Mouse (Mus musculus) gastrocnemius, adult 8-10 months (tissue): ENCODE measurements around the gene Stx8. TPM values are rescaled to one million over a fixed set of nuclear protein-coding genes. Genes with fewer than 3 reads are reported as not detected.

Source experiments
- DNase-seq, 2 experiments: peaks; one replicate each; pipeline ENCODE4 v3.0.0; 2022; ENCODE audit warnings: low spot score in 2 of 2
- total RNA-seq, 4 experiments: library from RNA; stranded (reverse); gene quantifications; 2 replicates each; pipeline ENCODE4 v1.2.4; 2022

Gene Stx8
- total RNA-seq, 4 experiments from 2014 or later, result 21.5 to 27.4 (median 22.6) TPM

DNA sequence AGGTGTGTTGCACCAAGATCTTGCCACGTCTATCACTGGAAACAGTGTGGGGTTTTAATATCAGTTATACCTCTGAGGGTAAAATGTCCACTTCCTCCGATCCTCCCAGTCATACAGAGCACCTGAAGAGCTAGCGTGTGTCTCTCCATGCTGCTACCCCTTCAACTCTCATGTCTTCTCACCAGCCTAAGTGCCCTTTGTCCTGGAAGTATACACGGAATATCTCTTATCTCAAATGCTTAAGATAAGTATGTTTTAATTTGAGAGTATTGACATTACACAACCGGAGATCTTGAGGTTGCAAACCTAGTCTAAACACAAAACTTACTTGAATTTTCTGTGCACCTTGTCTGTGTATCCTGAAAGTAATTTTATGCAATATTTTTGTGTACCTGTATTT is 68.4 kb downstream of the Stx8 start:
- DNase-seq, result no peak

DNA sequence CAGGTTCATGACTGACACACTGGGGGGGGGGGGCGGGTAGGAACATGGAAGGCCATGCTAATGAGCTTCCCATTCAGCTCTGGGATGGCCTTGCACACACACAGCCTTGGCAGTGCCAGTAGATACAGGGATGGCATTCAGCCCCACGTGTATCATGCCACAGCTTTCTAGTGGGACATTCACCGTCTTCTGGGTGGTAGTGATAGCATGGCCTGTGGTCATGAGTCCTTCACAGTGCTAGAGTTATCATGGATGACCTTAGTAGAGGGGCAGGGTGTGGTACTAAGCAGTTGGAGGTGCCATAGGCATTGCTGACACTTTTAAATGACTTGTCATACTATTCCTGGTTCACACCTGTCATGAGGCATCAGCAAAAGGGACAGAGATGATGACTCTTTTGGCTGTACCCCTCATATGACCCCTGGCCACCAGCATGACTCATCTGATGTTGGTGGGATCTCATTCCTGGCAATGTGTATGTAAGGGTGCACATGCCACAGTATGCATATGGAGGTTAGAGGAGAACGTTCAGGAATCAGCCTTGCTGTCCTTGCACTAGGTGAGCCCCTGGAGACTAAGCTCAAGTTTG is 69.4 kb downstream of the Stx8 start:
- DNase-seq, result no peak

DNA sequence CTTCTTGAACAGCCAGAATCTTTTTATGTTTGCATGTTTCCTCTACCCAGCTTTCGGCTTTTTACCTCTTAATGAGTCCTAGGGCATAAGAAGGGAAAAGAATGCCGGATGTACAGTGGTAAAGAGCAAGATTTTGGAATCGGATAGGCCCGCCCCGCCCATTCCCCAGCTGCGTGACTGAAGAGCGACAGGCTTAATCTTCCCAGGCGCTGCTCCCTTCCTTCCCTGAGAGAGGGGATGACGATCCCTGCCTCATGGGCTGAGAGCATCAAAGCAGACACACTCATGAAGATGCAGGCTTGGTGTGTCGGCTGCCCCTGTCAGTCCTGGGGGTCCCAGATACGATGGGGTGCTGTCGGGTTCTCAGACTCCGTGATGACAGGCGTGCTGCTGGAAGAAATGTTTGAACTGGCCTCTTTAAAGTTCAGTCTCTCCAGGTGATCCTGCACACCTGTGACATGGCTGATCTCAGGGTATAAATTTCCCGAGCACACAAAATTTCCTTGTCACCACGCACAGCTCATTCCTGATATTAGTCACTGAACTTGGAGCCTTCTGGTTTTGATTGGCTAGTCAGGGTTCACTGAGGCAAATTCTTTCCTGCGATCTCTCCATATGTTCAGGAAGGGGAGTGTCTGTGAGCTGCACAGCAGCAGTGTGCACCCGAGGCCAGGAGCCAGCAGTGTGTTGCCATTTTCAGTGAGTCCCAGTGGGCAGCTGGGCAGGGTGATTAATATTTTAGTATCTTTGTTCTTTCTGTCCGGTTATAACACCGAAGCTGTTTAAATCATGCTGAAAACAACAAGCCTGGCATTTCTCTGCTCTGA is 70.4 kb downstream of the Stx8 start:
- no peak for DNase-seq

DNA sequence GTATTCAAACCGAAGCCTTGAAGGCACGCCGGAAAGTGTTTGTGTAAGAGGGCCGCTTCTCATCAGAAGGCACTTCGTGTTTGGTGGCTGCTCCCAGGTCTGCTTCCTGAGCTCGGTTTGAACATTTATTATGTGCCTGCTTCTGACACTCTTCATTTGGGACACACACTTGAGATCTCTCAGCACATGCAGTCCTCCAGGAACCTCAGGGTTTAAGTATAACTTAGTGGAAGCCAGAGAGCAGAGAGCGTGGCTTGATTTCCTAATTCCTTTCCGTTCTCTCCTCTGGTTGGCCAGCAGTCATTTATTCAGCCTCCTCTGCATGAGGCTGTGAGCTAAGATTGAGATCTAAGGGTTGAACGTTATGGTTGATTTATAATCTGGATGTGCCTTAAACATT is 71.1 kb downstream of the Stx8 start:
- no peak for DNase-seq

DNA sequence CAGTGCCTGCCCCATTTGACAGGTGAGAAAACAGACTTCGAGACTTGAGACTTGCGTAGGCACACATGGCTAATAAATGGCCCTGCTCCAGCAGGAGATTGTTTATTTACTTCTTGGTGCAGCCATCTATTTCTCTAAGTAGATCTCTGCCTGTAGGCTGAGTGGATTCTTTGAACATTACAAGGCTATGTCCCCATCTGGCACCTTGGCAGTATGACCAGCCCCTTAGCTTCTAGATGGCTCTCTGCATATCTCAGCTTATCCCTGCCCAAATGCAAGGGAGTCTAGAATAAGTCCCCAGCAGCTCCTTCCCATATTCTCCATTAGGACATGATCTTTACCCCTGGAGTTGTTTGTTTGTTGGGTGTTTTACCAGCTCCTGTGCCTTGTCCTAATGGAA is 72.1 kb downstream of the Stx8 start:
- DNase-seq, result no peak

DNA sequence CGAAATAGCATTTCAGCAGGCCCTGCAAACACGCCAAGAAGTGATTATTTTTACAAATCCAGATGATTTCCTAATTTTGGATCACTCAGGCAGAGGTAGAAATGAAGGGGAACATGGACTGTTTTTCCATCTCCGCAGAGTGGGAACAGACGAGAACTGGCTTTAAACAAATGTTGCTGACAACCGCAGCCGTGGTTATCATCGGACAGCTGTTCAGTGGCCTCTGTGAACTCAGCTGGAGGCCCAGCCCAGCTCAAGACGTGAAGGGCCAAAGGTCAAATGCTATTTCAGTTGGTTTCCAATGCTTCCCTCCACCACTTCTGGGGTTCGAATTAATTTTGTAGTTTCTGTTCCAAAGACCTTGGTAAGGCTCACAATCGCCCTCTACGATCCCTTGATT is 78.2 kb downstream of the Stx8 start:
- DNase-seq, result peak in 1 of 2 experiments; percentile 22

DNA sequence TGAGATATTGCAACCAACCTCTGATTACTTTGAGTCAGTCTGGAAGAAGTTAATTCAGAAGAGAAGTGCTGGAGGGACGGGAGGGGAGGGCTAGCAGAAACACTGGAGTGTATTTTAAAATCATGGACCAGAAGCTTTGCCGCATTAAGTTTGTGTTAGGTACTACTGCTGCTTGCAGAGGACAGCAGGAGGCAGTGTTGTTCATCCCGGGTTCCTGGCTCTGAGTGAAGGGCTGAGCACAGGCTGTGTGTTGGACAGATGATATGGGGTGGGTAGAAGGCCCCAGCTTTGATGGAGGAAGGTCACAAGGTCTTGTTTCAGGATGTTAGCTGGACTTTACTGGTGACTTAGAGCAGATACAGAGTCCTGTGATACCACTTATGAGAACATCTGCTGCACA is 80.9 kb downstream of the Stx8 start:
- DNase-seq, result no peak

DNA sequence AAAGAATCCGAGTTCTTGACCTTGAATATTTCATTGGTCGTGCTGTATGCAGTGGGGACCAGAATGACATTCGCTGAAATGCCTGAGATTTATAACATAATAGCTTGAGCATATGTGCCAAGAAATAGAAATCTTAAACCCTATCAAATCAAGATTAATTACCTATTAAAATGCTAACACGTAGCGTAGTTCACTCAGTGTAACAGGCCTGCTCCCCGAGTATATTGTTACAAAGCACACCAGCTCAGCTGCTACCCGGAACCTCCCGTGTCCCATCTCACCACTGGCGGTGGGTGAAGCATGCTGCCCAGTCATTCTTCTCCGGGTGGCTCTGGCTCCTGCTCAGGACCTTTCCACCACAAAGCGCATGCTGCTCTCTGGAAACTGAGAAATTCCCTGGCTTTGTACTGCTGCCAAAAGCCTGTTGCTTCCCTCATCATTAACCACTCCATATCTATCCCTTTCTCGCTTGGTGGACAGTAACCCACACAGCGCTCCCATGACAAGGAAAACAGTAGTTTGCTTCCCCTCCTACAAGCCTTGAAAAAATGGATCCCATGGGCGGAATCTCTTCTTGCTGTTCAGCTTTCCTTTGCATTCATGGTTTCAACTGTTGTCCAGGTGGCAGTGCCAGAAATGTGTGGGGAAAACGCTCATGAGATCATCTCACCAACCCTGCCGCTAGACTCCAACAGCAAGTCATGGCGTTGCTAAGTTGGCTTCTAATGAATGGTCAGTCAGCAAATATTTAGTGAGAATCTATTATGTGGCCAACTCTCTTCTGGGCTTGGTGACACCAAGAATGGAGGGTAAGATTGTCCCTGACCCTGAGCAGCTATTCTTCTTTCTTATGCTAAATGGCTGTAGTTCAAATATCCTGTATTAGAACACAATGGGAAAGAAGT is 83.5 kb downstream of the Stx8 start:
- DNase-seq, result no peak

DNA sequence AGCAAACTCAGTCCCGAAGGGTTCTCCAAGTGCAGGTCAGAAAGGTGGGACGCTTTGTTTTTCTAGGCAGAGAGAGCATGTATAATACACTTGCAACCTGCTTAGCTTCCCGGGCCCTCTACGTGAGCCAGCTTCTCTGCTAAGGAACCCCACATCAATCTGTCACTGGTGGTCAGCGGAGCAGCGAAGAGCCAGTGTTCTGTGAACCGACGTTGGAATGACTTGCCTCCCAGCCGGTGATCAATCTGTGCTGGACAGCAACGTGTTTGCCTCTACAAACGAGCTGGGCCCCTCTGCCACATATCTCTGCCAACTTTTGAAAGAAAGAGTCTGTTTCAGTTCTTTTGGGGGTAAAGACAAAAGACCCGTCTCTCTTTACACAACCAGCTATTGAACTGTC is 84.7 kb downstream of the Stx8 start:
- no peak for DNase-seq

DNA sequence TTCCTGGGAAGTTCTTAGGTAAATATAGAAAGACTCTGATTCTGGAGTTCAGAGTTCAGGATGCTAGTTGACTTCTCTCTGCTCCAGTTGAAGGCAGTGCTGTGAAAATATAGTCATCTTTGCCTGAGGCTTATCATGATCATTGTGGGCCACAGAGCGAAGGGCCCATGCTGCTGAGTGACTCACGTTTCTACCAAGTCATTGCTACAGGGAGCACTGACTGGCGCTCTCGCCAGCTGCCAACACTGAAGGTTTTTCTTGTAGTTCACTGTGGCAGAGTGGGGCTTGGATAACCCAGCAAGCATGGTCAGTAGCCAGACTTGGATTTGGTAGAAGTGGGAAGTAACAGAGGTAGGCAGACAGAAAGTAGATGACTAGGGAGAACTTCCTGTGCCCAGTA is 85.3 kb downstream of the Stx8 start:
- DNase-seq, result no peak

DNA sequence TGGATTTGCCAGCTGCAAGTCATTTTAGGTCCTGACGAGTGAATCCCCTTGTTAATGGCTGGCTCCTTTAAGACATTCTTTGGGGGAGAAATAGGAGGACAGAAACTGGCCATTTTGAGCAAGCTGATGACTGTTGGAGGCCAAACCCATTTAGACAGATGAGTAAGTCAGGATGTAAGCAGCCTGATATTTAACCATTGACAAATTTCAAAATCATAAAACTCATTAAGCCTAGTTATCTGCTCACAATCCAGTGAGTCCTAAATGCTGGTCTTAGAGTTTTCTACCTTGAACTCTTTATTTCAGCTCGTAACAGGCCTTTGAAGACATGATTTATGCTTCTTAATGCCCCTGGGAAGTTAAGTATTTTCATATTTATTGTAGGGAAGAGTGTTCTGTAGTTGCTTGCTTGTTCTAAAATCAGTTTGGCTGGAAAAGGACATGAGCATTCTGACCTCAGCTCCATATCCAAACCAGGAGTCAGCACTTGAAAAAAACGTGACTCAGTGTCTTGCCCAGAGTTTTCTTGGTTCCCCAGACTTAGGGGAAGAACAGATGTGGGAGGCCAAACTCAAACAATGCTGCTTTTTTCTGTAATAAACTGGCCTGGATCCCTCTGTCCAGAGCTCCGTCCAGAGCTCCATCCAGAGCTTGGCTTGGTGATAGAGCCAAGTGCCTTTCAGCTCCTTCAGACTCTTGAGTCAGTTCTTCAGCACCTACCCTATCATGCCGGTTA is 92.6 kb downstream of the Stx8 start:
- DNase-seq, result no peak

DNA sequence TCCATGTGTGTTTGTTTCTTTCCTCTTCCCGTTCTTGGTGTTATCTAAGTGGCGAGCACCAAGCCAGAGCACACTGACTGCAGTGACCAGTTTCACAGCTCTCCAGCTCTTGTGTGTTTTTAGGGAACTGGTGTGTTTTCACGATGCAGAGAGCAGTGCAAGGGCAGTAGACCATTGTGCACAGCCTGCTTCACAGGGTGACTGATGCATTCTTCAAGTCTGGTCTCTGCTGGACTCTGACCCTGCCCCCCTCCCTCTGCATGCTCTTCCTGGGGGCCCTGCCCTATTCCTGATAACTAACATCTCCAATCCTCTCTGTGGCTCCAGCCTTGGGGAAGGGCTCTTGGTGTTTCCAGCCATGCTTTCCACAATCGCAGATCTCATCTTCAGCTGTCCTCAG is 94.7 kb downstream of the Stx8 start:
- DNase-seq, result no peak

DNA sequence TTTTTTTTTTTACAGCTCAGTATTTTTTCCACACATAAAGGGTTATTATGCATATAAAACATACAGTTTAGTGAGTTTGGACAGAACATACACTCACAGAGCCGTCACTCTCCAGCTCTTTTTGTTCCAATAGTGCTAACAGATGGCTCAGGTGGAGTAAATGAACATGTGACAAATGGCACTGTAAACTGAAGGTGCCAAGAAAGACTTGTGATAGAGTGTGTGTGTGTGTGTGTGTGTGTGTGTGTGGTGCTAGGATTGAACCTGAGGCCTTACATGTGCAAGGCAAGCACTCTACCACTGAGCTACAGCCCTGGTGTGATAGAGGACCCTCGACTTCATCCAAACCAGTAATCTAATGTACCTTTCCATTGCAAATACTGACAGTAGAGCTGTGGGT is 96.1 kb downstream of the Stx8 start:
- no peak for DNase-seq

DNA sequence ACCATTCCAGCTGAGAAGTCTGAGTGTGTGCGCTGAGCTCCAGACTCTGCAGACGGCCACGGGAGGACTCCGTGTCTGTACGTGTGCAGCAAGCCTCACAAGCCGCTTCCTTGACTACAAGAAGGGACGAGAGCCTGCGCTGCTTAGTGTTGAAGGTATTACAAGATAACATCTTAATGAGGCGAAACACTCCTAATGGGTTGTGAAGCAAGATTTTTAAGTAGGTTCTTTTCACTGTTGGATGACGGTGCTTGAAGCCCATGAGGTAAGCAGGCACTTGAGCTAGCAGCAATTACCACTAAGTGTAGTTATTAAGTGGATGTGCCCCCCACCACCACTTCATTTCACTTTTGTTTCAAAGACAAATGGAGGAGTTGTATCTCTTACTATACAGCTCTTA is 101.8 kb downstream of the Stx8 start:
- no peak for DNase-seq

DNA sequence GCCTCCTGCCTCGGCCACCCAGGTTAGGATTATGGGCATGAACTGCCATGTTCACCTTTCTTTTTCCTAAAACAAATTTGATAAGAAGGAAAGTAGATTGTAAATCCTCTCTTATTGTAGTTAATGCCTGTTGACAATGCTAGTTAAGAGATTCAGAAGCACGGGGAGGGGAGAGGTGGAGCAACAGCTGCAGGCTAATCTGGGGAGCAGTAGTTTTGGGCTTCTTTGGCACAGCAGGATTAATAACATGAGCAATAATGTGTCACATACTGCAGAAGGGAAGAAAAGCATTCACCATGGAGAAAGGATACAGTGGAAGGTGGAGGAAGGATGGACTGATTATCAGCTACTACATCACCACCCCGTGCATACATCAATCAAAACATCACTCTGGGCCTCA is 104.1 kb downstream of the Stx8 start:
- no peak for DNase-seq

DNA sequence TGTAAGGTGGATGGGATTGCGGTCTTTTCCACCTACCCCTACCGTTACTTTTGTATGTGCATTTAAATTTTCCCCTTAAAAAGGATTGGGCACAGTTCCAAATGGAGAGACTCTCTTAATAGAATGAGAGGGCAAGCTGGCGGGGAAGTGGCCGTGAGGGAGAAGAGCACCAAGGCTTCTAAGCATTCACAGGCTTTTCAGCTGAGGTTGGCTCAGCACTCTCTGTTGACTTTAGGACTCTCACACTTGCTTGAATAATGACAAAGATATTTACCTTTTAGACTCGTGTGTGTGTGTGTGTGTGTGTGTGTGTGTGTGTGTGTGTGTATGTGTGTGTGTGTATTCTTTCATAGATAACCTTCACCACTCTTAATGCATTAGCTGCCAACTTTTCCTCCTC is 105.8 kb downstream of the Stx8 start:
- DNase-seq, result no peak

DNA sequence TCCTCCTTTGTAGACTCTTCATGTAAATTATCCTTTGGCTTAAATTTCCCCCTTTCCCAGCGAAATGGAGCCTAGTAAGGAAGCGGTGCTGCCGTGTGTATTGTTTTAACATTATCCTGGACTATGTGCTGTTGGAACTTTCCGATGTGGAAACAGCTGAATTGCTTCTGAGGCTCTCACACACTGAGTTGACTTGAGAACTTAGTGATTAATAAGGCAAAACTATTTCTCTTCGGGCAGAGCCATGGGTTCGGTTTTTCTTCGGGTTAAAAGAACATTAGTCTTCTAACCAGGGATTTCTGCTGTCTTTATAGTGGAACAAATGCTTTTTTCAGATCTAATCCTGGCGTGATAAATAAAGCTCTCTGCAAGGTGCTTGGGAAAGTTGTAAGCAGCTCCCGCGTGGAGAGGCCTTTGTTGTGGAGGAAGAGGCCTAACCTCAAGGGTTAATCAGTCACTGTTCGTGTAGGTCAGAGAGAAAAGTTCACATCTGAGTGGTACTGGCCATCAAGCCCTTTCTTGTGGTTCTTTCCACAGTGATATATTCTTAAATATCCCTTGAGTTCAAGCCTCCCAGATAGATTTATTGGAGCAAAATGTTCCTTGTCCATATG is 106.7 kb downstream of the Stx8 start:
- no peak for DNase-seq

DNA sequence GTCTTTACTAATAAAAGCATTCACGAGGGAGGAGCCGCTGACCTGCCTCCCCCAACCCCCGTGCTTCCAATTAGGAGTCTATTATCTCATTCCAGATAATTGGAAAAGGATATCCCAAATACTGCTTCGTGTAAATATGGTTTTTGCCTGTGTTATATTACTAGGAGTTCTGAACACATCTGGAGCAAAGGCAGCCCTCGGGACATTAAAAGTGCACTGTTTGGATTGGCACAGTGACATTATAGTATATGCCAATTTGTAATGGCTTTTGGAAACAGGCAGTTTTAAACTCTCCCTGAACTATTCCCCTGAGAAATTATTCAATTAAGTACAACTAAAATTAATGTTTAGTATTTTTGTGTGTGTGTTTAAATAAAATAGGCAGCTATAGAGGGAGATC is 108.7 kb downstream of the Stx8 start:
- DNase-seq, result no peak

DNA sequence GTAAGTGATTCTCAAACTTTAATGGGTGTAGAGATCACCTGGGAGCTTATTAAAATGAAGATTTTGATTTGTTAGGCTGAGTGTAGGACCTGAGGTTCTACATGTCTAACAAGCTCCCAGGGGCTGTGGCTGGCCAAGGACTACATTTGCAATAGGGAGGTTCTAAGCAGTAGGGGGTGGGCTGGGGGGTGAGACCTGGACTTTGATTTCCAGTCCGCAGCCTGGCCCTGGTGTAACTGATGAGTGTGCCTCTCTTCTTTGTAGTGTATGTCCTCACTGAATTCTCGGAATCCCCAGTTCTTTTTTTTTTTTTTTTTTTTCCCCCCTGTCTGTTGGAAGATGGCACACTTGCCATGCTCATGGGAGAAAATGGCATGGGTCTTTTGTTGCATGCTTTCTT is 109.3 kb downstream of the Stx8 start:
- DNase-seq, result no peak

DNA sequence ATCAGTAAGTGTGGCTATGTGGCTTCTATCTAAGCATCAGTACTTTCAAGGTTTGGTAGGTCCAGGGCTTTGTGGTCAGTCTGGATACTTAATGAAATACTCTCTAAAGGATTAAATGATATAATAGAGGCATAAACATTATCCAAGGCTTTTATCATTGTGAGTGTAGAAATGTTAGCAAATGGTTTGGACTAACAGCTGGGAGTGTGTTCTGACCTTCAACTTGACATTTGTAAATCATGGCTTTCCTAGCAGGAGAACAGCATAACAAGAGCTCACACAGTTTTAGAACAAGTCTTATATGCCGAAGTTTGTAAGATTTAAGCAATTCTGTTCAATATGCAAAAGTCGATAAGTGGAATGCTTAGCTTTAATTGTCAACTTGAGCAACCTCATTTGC is 113.8 kb downstream of the Stx8 start:
- DNase-seq, result no peak

DNA sequence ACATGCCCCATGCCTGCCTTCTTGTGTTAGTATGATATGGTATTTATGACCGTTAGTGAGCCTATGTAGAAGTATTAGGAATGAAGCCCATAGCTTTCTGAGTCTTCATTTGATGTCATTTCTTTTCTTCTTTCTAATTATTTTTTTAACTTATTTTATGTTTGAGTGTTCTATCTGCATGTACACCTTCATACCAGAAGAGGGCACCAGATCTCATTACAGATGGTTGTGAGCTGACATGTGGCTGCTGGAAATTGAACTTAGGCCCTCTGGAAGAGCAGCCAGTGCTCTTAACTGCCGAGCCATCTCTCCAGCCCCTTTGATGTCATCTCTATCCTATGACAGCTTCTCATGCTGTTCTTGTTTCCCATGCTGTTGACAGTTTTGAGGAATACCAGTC is 115.0 kb downstream of the Stx8 start:
- no peak for DNase-seq
